Mouse (Mus musculus): ENCODE results near the gene Psrc1.

The Psrc1 gene

GRCm38 (mm10) chr3:108384425-108384824, 786 bp downstream of the Psrc1 start:
- ATAC-seq (ENCODE audit: insufficient number of reproducible peaks, low FRiP score, low TSS enrichment), result no peak

- ATAC-seq (ENCODE audit: insufficient number of reproducible peaks, low FRiP score, low TSS enrichment), result no peak
Observed at GRCm38 (mm10) chr3:108386186-108386585, 2.5 kb downstream of the Psrc1 start.

- ATAC-seq (ENCODE audit: insufficient number of reproducible peaks, low FRiP score, low TSS enrichment), result peak; percentile 72
Observed at GRCm38 (mm10) chr3:108389111-108389545, 5.5 kb downstream of the Psrc1 start.

GRCm38 (mm10) chr3:108392299-108392698, 8.7 kb downstream of the Psrc1 start:
- no peak for ATAC-seq (ENCODE audit: insufficient number of reproducible peaks, low FRiP score, low TSS enrichment)

GRCm38 (mm10) chr3:108392793-108393192, 9.2 kb downstream of the Psrc1 start:
- no peak for ATAC-seq (ENCODE audit: insufficient number of reproducible peaks, low FRiP score, low TSS enrichment)

GRCm38 (mm10) chr3:108398281-108398680, 14.6 kb downstream of the Psrc1 start:
- ATAC-seq (ENCODE audit: insufficient number of reproducible peaks, low FRiP score, low TSS enrichment), result no peak

GRCm38 (mm10) chr3:108400442-108400841, 16.8 kb downstream of the Psrc1 start:
- no peak for ATAC-seq (ENCODE audit: insufficient number of reproducible peaks, low FRiP score, low TSS enrichment)

- peak; percentile 84 for ATAC-seq (ENCODE audit: insufficient number of reproducible peaks, low FRiP score, low TSS enrichment)
Observed at GRCm38 (mm10) chr3:108401692-108402527, 18.3 kb downstream of the Psrc1 start.

GRCm38 (mm10) chr3:108402528-108402920, 18.9 kb downstream of the Psrc1 start:
- ATAC-seq (ENCODE audit: insufficient number of reproducible peaks, low FRiP score, low TSS enrichment), result no peak

GRCm38 (mm10) chr3:108405536-108406305, 22.1 kb downstream of the Psrc1 start:
- ATAC-seq (ENCODE audit: insufficient number of reproducible peaks, low FRiP score, low TSS enrichment), result no peak

- no peak for ATAC-seq (ENCODE audit: insufficient number of reproducible peaks, low FRiP score, low TSS enrichment)
Observed at GRCm38 (mm10) chr3:108406306-108406885, 22.8 kb downstream of the Psrc1 start.

- no peak for ATAC-seq (ENCODE audit: insufficient number of reproducible peaks, low FRiP score, low TSS enrichment)
Observed at GRCm38 (mm10) chr3:108408517-108409008, 24.9 kb downstream of the Psrc1 start.

GRCm38 (mm10) chr3:108409656-108410358, 26.2 kb downstream of the Psrc1 start:
- ATAC-seq (ENCODE audit: insufficient number of reproducible peaks, low FRiP score, low TSS enrichment), result no peak

GRCm38 (mm10) chr3:108410359-108410714, 26.7 kb downstream of the Psrc1 start:
- no peak for ATAC-seq (ENCODE audit: insufficient number of reproducible peaks, low FRiP score, low TSS enrichment)

- ATAC-seq (ENCODE audit: insufficient number of reproducible peaks, low FRiP score, low TSS enrichment), result no peak
Observed at GRCm38 (mm10) chr3:108411026-108411753, 27.6 kb downstream of the Psrc1 start.

- peak; percentile 53; the same call in 1 of the 2 replicates for ATAC-seq (ENCODE audit: insufficient number of reproducible peaks, low FRiP score, low TSS enrichment)
Observed at GRCm38 (mm10) chr3:108411754-108412121, 28.1 kb downstream of the Psrc1 start.

GRCm38 (mm10) chr3:108413634-108414360, 30.2 kb downstream of the Psrc1 start:
- ATAC-seq (ENCODE audit: insufficient number of reproducible peaks, low FRiP score, low TSS enrichment), result no peak

- peak; percentile 6; the same call in 1 of the 2 replicates for ATAC-seq (ENCODE audit: insufficient number of reproducible peaks, low FRiP score, low TSS enrichment)
Observed at GRCm38 (mm10) chr3:108414857-108415830, 31.5 kb downstream of the Psrc1 start, which contains the start of gene Celsr2. Gene Celsr2, minus strand, starts transcription at chr3:108415552.

Data from cerebellum, adult (tissue).